Mouse (Mus musculus): ENCODE results near the gene Rab8b. TPM values are rescaled to one million over a fixed set of nuclear protein-coding genes. Genes with fewer than 3 reads are reported as not detected.

Gene Rab8b
- polyA plus RNA-seq, 1 experiment from 2014 or later: 51.7 TPM

DNA sequence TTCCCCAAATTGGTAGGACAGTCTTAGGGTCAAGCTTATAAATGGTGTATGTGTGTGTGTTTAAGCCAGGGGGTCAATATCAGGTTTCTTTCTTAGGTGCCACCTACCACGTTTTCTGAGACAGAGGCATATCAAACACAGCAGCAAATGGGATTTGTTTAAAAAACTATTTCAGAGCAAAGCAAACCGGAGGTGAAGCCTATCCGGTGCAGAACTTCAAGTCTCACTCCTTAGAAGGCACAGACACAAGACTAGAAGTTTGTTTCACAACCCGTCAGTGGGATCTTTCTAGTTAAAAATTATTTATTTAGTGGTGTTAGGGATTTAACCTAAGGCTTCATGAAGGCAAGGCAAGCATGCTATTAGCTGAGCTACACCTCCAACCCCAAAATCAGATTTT, 25.7 kb upstream of the Rab8b start:
- DNase-seq (ENCODE audit: low spot score): no peak
- Histone ChIP-seq H3K4me1 (replicated peaks; ENCODE audit: control insufficient read depth, insufficient read depth, low read length) (peaks cover 6% of the 10 kb centered on the region; the same call in 1 of the 2 replicates), H3K27ac (ENCODE audit: low read depth, low read length) (peak overlapping the region; percentile 94), H3K9ac (ENCODE audit: low read length) (peak overlapping the region; percentile 94), H3K36me3 (ENCODE audit: control insufficient read depth, insufficient read depth, low read length) (no peaks in the 10 kb centered on the region; the same call in 1 of the 2 replicates), H3K27me3 (ENCODE audit: control insufficient read depth, insufficient read depth, low read length) (no peaks in the 10 kb centered on the region), H3K9me3 (ENCODE audit: control insufficient read depth, low read length) (no peaks in the 10 kb centered on the region), H3K4me2 (ENCODE audit: low read depth, low read length, severe bottlenecking) (peak overlapping the region; percentile 90), H3K4me3 (ENCODE audit: low read depth, low read length) (peak overlapping the region; percentile 93)
- no peak for ATAC-seq (replicated peaks; ENCODE audit: low FRiP score)
- WGBS: 33% methylated on average over 4 of the region's 4 CpGs

DNA sequence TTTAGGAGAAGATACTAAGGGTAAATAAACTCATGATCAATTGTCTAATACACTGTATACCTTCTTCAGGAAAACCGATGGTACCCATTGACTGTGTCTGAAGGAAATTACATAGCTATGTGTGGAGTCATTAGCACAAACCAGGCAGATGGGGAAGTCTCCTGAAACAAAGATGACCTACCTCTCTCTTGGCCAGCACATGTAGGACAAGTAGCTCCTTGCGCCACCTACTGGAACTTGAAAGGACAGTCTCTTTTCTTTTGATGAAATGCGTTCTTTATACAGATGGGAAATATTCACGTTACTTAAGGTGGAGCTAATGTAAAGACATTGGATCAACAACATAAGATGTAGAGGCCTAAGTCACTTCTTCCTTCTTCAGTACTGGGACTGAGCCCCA, 19.3 kb upstream of the Rab8b start:
- H3K9ac ChIP-seq (ENCODE audit: low read length): no peak overlapping the region
- WGBS: 6% methylated on average over 4 of the region's 4 CpGs
- no peak overlapping the region for H3K4me2 ChIP-seq (ENCODE audit: low read depth, low read length, severe bottlenecking)
- no peak for ATAC-seq (replicated peaks; ENCODE audit: low FRiP score)
- no peak overlapping the region for H3K27ac ChIP-seq (ENCODE audit: low read depth, low read length)
- H3K9me3 ChIP-seq (ENCODE audit: control insufficient read depth, low read length): no peaks in the 10 kb centered on the region
- peaks cover 6% of the 10 kb centered on the region; the same call in 1 of the 2 replicates for H3K4me1 ChIP-seq (replicated peaks; ENCODE audit: control insufficient read depth, insufficient read depth, low read length)
- H3K27me3 ChIP-seq (ENCODE audit: control insufficient read depth, insufficient read depth, low read length): no peaks in the 10 kb centered on the region
- H3K4me3 ChIP-seq (ENCODE audit: low read depth, low read length): no peak overlapping the region
- no peaks in the 10 kb centered on the region for H3K36me3 ChIP-seq (ENCODE audit: control insufficient read depth, insufficient read depth, low read length)
- no peak for DNase-seq (ENCODE audit: low spot score)

DNA sequence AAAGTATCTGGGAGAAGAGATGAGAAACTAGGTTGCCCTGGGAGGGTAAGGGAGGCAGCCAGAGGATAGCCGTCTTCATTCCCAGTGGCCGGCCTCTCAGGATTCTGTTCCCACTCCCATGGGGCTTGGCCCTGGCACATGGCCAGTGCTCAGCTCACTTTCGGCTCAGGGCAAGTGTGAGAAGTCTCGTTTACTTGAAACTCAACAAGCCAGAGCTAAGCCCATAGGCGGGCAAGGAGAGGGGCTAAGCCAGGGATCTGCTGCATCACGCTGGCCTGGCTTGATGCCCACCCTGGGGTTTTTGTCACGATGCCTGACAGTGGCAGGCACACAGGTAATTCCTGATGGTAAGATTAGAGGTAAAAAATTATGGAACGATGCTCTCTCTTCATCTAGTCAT, 18.0 kb upstream of the Rab8b start:
- Histone ChIP-seq H3K9ac (ENCODE audit: low read length) (no peak overlapping the region), H3K27ac (ENCODE audit: low read depth, low read length) (no peak overlapping the region), H3K4me3 (ENCODE audit: low read depth, low read length) (no peak overlapping the region), H3K27me3 (ENCODE audit: control insufficient read depth, insufficient read depth, low read length) (no peaks in the 10 kb centered on the region), H3K9me3 (ENCODE audit: control insufficient read depth, low read length) (no peaks in the 10 kb centered on the region), H3K4me1 (replicated peaks; ENCODE audit: control insufficient read depth, insufficient read depth, low read length) (peaks cover 6% of the 10 kb centered on the region; the same call in 1 of the 2 replicates), H3K36me3 (ENCODE audit: control insufficient read depth, insufficient read depth, low read length) (no peaks in the 10 kb centered on the region), H3K4me2 (ENCODE audit: low read depth, low read length, severe bottlenecking) (no peak overlapping the region)
- ATAC-seq (replicated peaks; ENCODE audit: low FRiP score): no peak
- DNase-seq (ENCODE audit: low spot score): no peak
- 79% methylated on average over 8 of the region's 8 CpGs for WGBS

DNA sequence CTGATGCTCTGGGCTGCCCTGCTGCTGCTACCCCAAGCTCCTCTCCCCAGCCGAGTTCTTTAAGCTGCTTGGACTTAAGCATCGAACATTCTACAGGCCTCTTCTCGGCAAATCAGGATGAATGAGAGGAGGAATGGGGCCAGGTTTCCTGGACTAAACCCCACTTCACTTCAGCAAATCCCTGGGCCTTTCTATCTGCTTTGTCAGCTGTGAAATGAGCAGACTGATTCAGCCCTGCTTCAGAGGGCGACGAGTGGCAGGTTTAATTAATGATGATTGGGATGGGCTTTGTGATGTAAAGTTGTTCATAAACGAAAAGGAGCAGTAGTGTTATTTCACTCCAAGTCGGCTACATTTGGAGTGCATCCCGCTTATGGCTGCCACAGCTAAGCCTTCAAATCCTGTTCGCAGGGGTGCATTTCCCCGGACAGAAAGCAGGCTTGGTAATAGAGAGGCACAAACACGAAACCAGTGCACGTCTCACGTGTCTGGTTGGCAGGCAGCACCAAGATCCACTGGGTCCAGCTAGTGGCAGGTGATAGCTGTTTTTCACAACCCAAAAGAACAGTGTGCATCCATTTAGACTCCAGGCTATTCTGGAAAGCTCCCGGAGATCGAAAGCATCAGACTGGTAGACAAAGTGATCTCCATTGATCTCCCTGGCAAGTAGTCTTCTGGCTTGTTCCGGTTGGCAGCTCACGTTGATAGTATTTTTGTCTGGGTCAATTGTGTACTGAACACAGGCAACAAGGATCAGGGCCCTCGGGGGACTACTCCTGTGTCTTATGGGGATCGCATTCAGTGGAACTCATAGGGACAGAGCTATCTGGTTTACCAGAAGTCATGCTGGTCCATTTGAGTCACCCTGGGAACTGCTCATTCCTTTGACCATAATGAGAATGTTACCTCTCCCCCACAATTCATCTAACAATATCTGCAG, 14.7 kb upstream of the Rab8b start:
- Histone ChIP-seq H3K9ac (ENCODE audit: low read length) (no peak overlapping the region; the same call in 1 of the 2 replicates), H3K27ac (ENCODE audit: low read depth, low read length) (peak overlapping the region; percentile 60), H3K4me2 (ENCODE audit: low read depth, low read length, severe bottlenecking) (peak overlapping the region; percentile 35; the same call in 1 of the 2 replicates), H3K4me3 (ENCODE audit: low read depth, low read length) (no peak overlapping the region), H3K9me3 (ENCODE audit: control insufficient read depth, low read length) (no peaks in the 10 kb centered on the region), H3K36me3 (ENCODE audit: control insufficient read depth, insufficient read depth, low read length) (no peaks in the 10 kb centered on the region), H3K27me3 (ENCODE audit: control insufficient read depth, insufficient read depth, low read length) (no peaks in the 10 kb centered on the region), H3K4me1 (replicated peaks; ENCODE audit: control insufficient read depth, insufficient read depth, low read length) (peaks cover 6% of the 10 kb centered on the region; the same call in 1 of the 2 replicates)
- WGBS: 26% methylated on average over 19 of the region's 19 CpGs
- ATAC-seq (replicated peaks; ENCODE audit: low FRiP score) (peak; percentile 73), DNase-seq (ENCODE audit: low spot score) (peak; percentile 60)

DNA sequence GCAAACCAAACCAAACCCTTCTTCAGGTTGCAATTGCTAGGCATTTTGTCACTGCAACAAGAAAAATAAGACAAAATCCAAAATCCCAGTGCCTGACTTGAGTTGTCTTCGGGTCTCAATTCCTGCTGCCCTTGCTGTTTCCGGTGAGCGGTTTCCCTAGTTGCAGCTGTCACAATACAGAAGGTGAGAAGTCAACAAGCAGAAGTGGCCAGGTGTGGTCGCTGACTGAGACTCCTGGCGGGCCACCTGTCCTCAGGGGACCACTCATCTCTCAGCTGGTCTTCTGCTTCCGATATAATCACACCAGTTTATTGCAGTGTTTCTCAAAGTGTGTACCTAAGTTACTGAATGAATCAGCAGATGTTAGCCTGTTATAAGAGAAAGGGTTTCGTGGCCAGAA, 10.9 kb upstream of the Rab8b start:
- Histone ChIP-seq H3K4me3 (ENCODE audit: low read depth, low read length) (no peak overlapping the region), H3K9ac (ENCODE audit: low read length) (no peak overlapping the region), H3K9me3 (ENCODE audit: control insufficient read depth, low read length) (no peaks in the 10 kb centered on the region), H3K36me3 (ENCODE audit: control insufficient read depth, insufficient read depth, low read length) (no peaks in the 10 kb centered on the region), H3K27me3 (ENCODE audit: control insufficient read depth, insufficient read depth, low read length) (no peaks in the 10 kb centered on the region), H3K4me1 (replicated peaks; ENCODE audit: control insufficient read depth, insufficient read depth, low read length) (peaks cover 8% of the 10 kb centered on the region; the same call in 1 of the 2 replicates), H3K27ac (ENCODE audit: low read depth, low read length) (no peak overlapping the region), H3K4me2 (ENCODE audit: low read depth, low read length, severe bottlenecking) (no peak overlapping the region)
- DNase-seq (ENCODE audit: low spot score): peak; percentile 39
- ATAC-seq (replicated peaks; ENCODE audit: low FRiP score): no peak
- 78% methylated on average over 7 of the region's 7 CpGs for WGBS

DNA sequence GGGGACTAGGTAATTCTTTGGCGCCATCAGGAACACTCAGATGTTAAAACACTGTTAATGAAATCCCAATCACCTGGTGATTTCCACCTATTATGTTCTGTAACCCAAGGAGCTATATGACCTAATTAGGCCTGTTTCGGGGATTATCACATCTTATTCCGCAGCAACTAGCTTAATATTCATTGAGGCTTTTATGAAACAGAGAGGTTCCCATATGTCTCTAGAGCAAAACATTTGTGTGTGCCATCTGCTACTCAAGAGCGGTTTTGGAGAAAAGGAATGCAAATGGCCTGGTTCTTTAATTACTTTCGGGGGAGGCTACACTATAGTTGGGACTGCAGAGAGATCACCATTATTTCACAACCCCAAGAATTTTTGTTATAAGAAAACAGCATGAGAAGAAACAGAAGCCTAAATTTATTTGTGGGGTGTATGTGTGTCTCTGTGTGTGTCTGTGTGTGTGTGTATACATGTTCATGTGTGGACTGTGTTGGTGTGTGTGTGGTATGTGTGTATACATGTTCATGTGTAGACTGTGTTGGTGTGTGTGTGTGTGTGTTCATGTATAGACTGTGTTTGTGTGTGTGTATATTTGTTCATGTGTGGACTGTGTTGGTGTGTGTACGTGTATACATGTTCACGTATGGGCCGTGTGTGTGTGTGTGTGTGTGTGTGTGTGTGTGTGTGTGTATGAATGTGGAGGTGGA, 8.4 kb upstream of the Rab8b start:
- ATAC-seq (replicated peaks; ENCODE audit: low FRiP score): no peak
- peak; percentile 17 for DNase-seq (ENCODE audit: low spot score)

DNA sequence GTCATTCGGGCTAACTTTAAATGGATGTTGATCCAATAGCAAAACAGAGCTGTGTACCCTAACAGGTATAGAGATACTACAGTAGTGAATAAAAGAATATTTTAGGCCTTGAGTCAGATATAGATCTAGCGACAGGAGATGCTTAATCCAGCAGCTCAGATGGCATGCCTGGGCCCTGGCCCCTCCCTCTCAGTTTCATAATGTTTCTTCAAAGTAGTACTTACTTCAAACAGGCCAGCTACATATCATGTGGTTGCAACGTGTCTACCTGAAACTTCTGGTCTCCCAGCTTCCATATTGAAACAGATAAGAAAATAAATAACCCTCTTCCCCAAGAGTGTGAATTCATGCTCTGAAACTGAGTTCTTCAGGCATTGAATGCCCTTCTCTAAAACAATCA, 6.4 kb upstream of the Rab8b start:
- DNase-seq (ENCODE audit: low spot score): peak; percentile 3

More for the DNA sequence above, 8.4 kb upstream of the Rab8b start:
- Histone ChIP-seq H3K4me1 (replicated peaks; ENCODE audit: control insufficient read depth, insufficient read depth, low read length) (0 out of 2 replicates have a peak, but pooled peaks cover 2% of the 10 kb centered on the region), H3K9me3 (ENCODE audit: control insufficient read depth, low read length) (no peaks in the 10 kb centered on the region), H3K27ac (ENCODE audit: low read depth, low read length) (no peak overlapping the region; the same call in 1 of the 2 replicates), H3K4me3 (ENCODE audit: low read depth, low read length) (no peak overlapping the region), H3K36me3 (ENCODE audit: control insufficient read depth, insufficient read depth, low read length) (no peaks in the 10 kb centered on the region), H3K9ac (ENCODE audit: low read length) (no peak overlapping the region), H3K4me2 (ENCODE audit: low read depth, low read length, severe bottlenecking) (no peak overlapping the region), H3K27me3 (ENCODE audit: control insufficient read depth, insufficient read depth, low read length) (no peaks in the 10 kb centered on the region)
- 68% methylated on average over 8 of the region's 8 CpGs for WGBS

DNA sequence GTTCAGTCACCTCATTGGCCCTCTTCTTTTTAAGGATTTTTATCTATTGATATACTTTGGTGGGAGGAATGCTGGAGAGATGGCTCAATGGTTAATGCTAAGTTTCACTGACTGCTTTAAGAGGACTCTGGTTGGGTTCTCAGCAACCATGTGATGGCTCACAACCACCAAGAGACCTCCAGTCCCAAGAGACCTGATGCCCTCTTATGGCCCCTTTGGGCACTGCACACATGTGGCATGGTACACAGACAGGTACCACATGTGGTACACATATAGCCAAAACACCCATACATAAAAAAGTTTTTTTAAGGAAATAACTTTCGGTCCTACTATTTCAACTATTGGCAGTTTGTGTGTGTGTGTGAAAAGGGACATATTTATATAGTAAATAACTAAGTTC, 2.6 kb upstream of the Rab8b start:
- H3K4me1 ChIP-seq (replicated peaks; ENCODE audit: control insufficient read depth, insufficient read depth, low read length): peaks cover 5% of the 10 kb centered on the region; the same call in 1 of the 2 replicates
- H3K9me3 ChIP-seq (ENCODE audit: control insufficient read depth, low read length): no peaks in the 10 kb centered on the region
- no peak overlapping the region for H3K27ac ChIP-seq (ENCODE audit: low read depth, low read length)
- no peak overlapping the region for H3K9ac ChIP-seq (ENCODE audit: low read length)
- DNase-seq (ENCODE audit: low spot score) (peak; percentile 20), ATAC-seq (replicated peaks; ENCODE audit: low FRiP score) (no peak)
- no peaks in the 10 kb centered on the region for H3K36me3 ChIP-seq (ENCODE audit: control insufficient read depth, insufficient read depth, low read length)
- H3K4me2 ChIP-seq (ENCODE audit: low read depth, low read length, severe bottlenecking): no peak overlapping the region
- 100% methylated on average over 1 of the region's 1 CpGs for WGBS
- no peaks in the 10 kb centered on the region for H3K27me3 ChIP-seq (ENCODE audit: control insufficient read depth, insufficient read depth, low read length)
- H3K4me3 ChIP-seq (ENCODE audit: low read depth, low read length): no peak overlapping the region

More for the DNA sequence above, 6.4 kb upstream of the Rab8b start:
- no peak for ATAC-seq (replicated peaks; ENCODE audit: low FRiP score)
- Histone ChIP-seq H3K9me3 (ENCODE audit: control insufficient read depth, low read length) (no peaks in the 10 kb centered on the region), H3K4me3 (ENCODE audit: low read depth, low read length) (no peak overlapping the region), H3K4me1 (replicated peaks; ENCODE audit: control insufficient read depth, insufficient read depth, low read length) (0 out of 2 replicates have a peak, but pooled peaks cover 2% of the 10 kb centered on the region), H3K4me2 (ENCODE audit: low read depth, low read length, severe bottlenecking) (no peak overlapping the region), H3K36me3 (ENCODE audit: control insufficient read depth, insufficient read depth, low read length) (no peaks in the 10 kb centered on the region), H3K27ac (ENCODE audit: low read depth, low read length) (no peak overlapping the region), H3K27me3 (ENCODE audit: control insufficient read depth, insufficient read depth, low read length) (no peaks in the 10 kb centered on the region), H3K9ac (ENCODE audit: low read length) (no peak overlapping the region)
- 85% methylated on average over 3 of the region's 3 CpGs for WGBS

All from forebrain, embryonic 11.5 days (tissue).